Mouse (Mus musculus) erythroblast, embryonic 14.5 days (primary cell): ENCODE measurements around the gene Prep.

Experiments
- GATA1 ChIP-seq: IDR thresholded peaks from 2 replicates; pipeline ENCODE4 v1.6.1; 2012; ENCODE audit warnings: low read length, inconsistent platforms, mixed read lengths
- TAL1 ChIP-seq: IDR thresholded peaks from 3 replicates; pipeline ENCODE4 v1.6.1; 2012; ENCODE audit warnings: low read length, inconsistent platforms, mixed read lengths

DNA sequence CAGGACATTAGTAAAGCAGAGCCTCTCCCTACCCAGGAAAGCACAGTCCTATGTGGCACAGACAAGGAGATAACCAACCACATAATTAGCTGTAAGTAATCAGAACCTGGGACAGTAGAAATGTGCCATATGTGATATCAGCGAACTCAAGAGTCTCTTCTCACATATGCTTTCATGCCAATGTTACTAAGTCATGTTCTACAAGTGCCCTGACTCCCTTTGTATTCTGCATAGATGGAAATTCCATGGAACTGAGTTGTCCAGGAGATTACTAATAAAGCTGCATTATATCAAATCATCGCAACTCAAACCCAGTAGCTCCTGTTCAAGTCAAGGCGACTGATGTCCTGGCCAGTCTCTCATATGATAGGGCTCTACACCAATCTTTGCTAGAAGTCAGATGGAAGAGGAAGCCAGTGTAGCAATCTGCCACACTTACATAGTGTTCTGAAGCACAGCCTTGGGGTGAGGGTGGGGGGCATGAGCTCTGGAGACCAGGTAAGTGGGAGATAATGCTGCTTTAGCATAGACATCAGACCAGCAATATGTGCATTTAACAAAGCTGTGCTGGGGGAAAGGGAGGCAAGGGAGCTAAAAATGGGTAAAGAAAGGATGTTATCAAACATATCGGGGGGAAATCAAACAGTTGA is 113.8 kb downstream of the Prep start:
- TF ChIP-seq GATA1 (no peak), TAL1 (no peak)
